Mouse (Mus musculus): ENCODE data around the gene Kxd1. TPM values are rescaled to one million over a fixed set of nuclear protein-coding genes. Genes with fewer than 3 reads are reported as not detected.

The Kxd1 gene
- polyA plus RNA-seq, 1 experiment: 41.3 TPM

DNA sequence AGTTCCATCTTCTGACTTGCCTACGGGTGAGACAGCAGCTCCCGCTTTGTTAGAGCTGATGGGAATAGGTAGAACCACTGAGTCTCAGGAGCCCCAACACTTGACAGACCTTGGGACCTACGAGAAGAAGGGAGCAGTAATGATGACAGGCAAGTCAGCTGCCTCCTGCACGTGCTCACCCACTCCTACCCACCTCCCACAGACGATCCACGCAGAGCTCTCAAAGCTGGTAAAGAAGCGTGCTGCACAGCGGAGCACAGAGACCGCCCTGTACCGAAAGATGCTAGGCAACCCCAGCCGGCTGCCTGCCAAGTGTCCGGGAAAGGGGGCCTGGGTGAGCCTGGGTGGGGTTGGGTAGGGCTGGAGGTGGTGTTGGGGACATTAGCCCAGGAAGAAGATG lies 6.5 kb upstream of the Kxd1 start:
- no peaks in the 10 kb centered on the region; the same call in 1 of the 2 replicates for H3K4me1 ChIP-seq (ENCODE audit: control insufficient read depth, insufficient read depth, low read length)
- 92% methylated on average over 12 of the region's 12 CpGs for WGBS
- TF ChIP-seq POLR2A (IDR thresholded peaks at IDR 0.05; ENCODE audit: borderline replicate concordance, control insufficient read depth, low read depth, low read length): no peak
- TF ChIP-seq CTCF (IDR thresholded peaks at IDR 0.05; ENCODE audit: control insufficient read depth, insufficient read depth, low read length): no peak

DNA sequence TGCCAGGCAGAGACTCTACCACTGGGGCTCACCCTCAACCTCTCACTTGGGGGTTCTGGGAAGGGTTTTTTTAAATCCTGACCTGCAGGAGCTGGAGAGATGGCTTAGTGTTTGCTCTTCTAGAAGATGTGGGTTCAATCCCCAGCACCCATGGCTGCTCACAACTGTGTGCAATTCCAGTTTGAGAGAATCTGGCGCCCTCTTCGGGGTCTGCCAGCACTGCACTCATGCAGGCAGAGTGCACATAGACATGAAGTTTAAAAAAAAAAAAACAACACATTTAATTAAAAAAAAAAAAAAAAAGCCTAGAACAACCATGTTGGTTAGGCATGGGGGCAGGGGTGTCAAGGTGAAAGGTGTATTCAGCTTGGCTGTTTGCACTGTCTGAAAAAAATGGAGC lies 2.6 kb upstream of the Kxd1 start:
- 85% methylated on average over 2 of the region's 2 CpGs for WGBS
- peaks cover 5% of the 10 kb centered on the region for H3K4me1 ChIP-seq (ENCODE audit: control insufficient read depth, insufficient read depth, low read length)
- no peak overlapping the region for H3K4me3 ChIP-seq (replicated peaks; ENCODE audit: control insufficient read depth, low read depth, low read length)
- TF ChIP-seq CTCF (IDR thresholded peaks at IDR 0.05; ENCODE audit: control insufficient read depth, insufficient read depth, low read length): no peak; the same call in 1 of the 2 replicates
- TF ChIP-seq POLR2A (IDR thresholded peaks at IDR 0.05; ENCODE audit: borderline replicate concordance, control insufficient read depth, low read depth, low read length): no peak
- H3K27ac ChIP-seq (ENCODE audit: control insufficient read depth, insufficient read depth, low read depth, low read length, poor library complexity): no peak overlapping the region

More for the DNA sequence above, 6.5 kb upstream of the Kxd1 start:
- Histone ChIP-seq H3K27ac (ENCODE audit: control insufficient read depth, insufficient read depth, low read depth, low read length, poor library complexity) (no peak overlapping the region), H3K4me3 (replicated peaks; ENCODE audit: control insufficient read depth, low read depth, low read length) (no peak overlapping the region)

DNA sequence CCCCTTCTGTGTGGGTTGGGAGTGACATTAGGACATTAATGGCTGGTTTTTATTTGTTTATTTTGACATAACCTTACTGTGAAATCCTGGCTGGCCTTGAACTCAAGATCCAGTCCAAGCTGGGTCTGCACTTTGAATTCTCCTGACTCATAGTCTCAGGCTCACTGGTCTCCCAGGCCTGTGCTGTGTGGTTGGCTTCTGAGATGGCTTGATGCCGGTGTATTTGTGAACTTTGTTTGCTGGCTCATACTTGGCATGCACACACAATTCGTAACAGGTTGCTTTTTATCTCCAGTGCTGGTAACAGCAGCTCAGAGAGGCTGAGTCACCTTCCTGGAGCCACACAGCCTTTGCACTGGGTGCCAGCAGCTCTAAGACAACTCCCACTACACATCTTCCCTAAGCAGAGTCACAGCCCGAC lies 2.0 kb upstream of the Kxd1 start:
- 65% methylated on average over 3 of the region's 3 CpGs for WGBS
- no peak overlapping the region for H3K27ac ChIP-seq (ENCODE audit: control insufficient read depth, insufficient read depth, low read depth, low read length, poor library complexity)
- H3K4me3 ChIP-seq (replicated peaks; ENCODE audit: control insufficient read depth, low read depth, low read length): no peak overlapping the region

DNA sequence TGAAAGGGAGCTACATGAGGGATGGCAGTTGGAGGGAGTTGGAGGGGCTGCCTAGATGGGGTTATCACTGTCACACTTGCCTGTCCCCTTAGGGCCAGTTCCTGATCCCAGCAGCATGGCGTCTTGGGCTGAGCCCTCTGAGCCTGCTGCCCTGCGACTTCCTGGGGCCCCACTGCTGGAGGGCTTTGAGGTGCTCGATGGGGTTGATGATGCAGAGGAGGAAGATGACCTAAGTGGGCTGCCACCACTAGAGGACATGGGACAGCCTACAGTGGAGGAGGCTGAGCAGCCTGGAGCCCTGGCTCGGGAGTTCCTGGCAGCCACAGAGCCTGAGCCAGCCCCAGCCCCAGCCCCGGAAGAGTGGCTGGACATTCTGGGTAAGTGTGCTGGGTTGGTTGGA lies 1.5 kb upstream of the Kxd1 start:
- Histone ChIP-seq H3K4me3 (replicated peaks; ENCODE audit: control insufficient read depth, low read depth, low read length) (no peak overlapping the region), H3K27ac (ENCODE audit: control insufficient read depth, insufficient read depth, low read depth, low read length, poor library complexity) (no peak overlapping the region), H3K4me1 (ENCODE audit: control insufficient read depth, insufficient read depth, low read length) (peaks cover 5% of the 10 kb centered on the region)
- 37% methylated on average over 5 of the region's 5 CpGs for WGBS
- TF ChIP-seq POLR2A (IDR thresholded peaks at IDR 0.05; ENCODE audit: borderline replicate concordance, control insufficient read depth, low read depth, low read length): no peak
- TF ChIP-seq CTCF (IDR thresholded peaks at IDR 0.05; ENCODE audit: control insufficient read depth, insufficient read depth, low read length): no peak

More for the DNA sequence above, 2.0 kb upstream of the Kxd1 start:
- H3K4me1 ChIP-seq (ENCODE audit: control insufficient read depth, insufficient read depth, low read length): peaks cover 5% of the 10 kb centered on the region
- TF ChIP-seq POLR2A (IDR thresholded peaks at IDR 0.05; ENCODE audit: borderline replicate concordance, control insufficient read depth, low read depth, low read length) (no peak), CTCF (IDR thresholded peaks at IDR 0.05; ENCODE audit: control insufficient read depth, insufficient read depth, low read length) (no peak)

DNA sequence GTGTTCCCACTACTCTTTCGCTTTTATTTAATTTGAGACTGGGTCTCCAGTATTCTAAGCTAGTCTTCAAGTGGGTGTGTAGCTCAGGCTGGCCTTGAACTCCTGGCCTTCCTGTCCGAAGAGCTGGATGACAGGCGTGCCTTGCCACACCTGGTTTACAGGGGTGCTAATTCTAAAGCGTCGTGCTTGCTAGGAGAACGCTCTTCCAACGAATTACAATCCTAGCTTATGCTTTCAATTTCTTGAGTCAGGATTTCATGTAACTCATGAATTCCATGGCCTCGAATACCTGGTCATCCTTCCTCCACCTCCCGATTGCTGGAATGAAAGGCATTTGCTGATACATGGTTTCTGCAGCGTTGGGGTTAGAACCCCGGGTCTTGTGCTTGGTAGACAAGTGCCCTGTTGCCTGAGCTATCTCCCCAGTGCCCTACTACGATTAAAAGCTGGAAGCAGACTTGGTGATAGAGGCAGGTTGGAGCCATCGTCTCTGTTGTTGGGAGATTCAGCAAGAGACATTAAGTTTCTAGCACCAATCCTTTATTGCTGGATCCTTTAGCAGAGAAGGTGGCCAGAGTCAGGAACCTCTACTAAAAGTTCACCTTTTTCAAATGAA lies 534 bp upstream of the Kxd1 start:
- 12% methylated on average over 13 of the region's 13 CpGs for WGBS
- Histone ChIP-seq H3K4me1 (ENCODE audit: control insufficient read depth, insufficient read depth, low read length) (peaks cover 5% of the 10 kb centered on the region), H3K27ac (ENCODE audit: control insufficient read depth, insufficient read depth, low read depth, low read length, poor library complexity) (peak overlapping the region; percentile 87), H3K4me3 (replicated peaks; ENCODE audit: control insufficient read depth, low read depth, low read length) (peak overlapping the region; percentile 88)
- no peak for TF ChIP-seq POLR2A (IDR thresholded peaks at IDR 0.05; ENCODE audit: borderline replicate concordance, control insufficient read depth, low read depth, low read length)
- TF ChIP-seq CTCF (IDR thresholded peaks at IDR 0.05; ENCODE audit: control insufficient read depth, insufficient read depth, low read length): no peak

- 0% methylated on average over 8 of the region's 8 CpGs for WGBS
- TF ChIP-seq CTCF (IDR thresholded peaks at IDR 0.05; ENCODE audit: control insufficient read depth, insufficient read depth, low read length): no peak
- TF ChIP-seq POLR2A (IDR thresholded peaks at IDR 0.05; ENCODE audit: borderline replicate concordance, control insufficient read depth, low read depth, low read length): no peak
- H3K4me1 ChIP-seq (ENCODE audit: control insufficient read depth, insufficient read depth, low read length): peaks cover 5% of the 10 kb centered on the region
Measured at GRCm38 (mm10) chr8:70527111-70527511, 645 bp downstream of the Kxd1 start.

GRCm38 (mm10) chr8:70522592-70523403 lies 5.0 kb downstream of the Kxd1 start:
- peak overlapping the region; percentile 89 for H3K4me3 ChIP-seq (replicated peaks; ENCODE audit: control insufficient read depth, low read depth, low read length)
- WGBS: under 1% methylated on average over 51 of the region's 51 CpGs
- TF ChIP-seq POLR2A (IDR thresholded peaks at IDR 0.05; ENCODE audit: borderline replicate concordance, control insufficient read depth, low read depth, low read length): peak; percentile 84; the same call in 1 of the 2 replicates
- peak; percentile 66 for TF ChIP-seq CTCF (IDR thresholded peaks at IDR 0.05; ENCODE audit: control insufficient read depth, insufficient read depth, low read length)
- H3K4me1 ChIP-seq (ENCODE audit: control insufficient read depth, insufficient read depth, low read length): peaks cover 3% of the 10 kb centered on the region
- peak overlapping the region; percentile 72 for H3K27ac ChIP-seq (ENCODE audit: control insufficient read depth, insufficient read depth, low read depth, low read length, poor library complexity)

More at GRCm38 (mm10) chr8:70527111-70527511, 645 bp downstream of the Kxd1 start:
- Histone ChIP-seq H3K4me3 (replicated peaks; ENCODE audit: control insufficient read depth, low read depth, low read length) (peak overlapping the region; percentile 88), H3K27ac (ENCODE audit: control insufficient read depth, insufficient read depth, low read depth, low read length, poor library complexity) (peak overlapping the region; percentile 44)

DNA sequence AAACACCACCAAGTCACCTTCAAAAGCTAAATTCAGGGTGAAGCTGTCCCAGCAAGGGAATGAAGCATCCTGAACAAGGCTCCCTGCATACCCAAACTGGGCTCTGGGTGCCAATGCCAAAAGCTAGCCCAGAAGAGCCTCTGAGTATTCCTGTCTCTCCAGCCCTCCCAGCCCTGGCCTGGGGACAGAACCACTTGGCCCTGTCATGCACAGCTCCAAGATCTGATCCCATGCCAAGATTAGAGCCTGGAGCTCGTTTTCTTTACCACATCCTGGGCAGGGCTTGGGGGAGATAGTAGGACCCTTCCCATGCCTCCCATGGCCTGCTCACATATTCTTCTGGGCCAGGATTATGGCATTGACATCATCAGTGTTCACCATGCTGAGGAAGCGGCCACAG lies 8.2 kb downstream of the Kxd1 start:
- WGBS: 56% methylated on average over 2 of the region's 2 CpGs

More for the DNA sequence above, 8.2 kb downstream of the Kxd1 start:
- no peak overlapping the region for H3K27ac ChIP-seq (ENCODE audit: control insufficient read depth, insufficient read depth, low read depth, low read length, poor library complexity)
- H3K4me3 ChIP-seq (replicated peaks; ENCODE audit: control insufficient read depth, low read depth, low read length): no peak overlapping the region
- no peaks in the 10 kb centered on the region; the same call in 1 of the 2 replicates for H3K4me1 ChIP-seq (ENCODE audit: control insufficient read depth, insufficient read depth, low read length)
- TF ChIP-seq POLR2A (IDR thresholded peaks at IDR 0.05; ENCODE audit: borderline replicate concordance, control insufficient read depth, low read depth, low read length) (no peak), CTCF (IDR thresholded peaks at IDR 0.05; ENCODE audit: control insufficient read depth, insufficient read depth, low read length) (no peak)
